Mouse (Mus musculus) c-Kit-positive CD71-positive TER-119-negative erythroid progenitor cells, embryonic 14.5 days (primary cell): ENCODE data around the gene Upk3a.
"Not testable (repeated sequence)": the region's sequence is repeated elsewhere in the genome, so short reads cannot be mapped to it uniquely, and the experiment has no call there.

Source experiments
- DNase-seq: peaks from one replicate; pipeline ENCODE4 v3.0.0-alpha.2; 2013; ENCODE audit warnings: low read depth

Gene Upk3a

DNA sequence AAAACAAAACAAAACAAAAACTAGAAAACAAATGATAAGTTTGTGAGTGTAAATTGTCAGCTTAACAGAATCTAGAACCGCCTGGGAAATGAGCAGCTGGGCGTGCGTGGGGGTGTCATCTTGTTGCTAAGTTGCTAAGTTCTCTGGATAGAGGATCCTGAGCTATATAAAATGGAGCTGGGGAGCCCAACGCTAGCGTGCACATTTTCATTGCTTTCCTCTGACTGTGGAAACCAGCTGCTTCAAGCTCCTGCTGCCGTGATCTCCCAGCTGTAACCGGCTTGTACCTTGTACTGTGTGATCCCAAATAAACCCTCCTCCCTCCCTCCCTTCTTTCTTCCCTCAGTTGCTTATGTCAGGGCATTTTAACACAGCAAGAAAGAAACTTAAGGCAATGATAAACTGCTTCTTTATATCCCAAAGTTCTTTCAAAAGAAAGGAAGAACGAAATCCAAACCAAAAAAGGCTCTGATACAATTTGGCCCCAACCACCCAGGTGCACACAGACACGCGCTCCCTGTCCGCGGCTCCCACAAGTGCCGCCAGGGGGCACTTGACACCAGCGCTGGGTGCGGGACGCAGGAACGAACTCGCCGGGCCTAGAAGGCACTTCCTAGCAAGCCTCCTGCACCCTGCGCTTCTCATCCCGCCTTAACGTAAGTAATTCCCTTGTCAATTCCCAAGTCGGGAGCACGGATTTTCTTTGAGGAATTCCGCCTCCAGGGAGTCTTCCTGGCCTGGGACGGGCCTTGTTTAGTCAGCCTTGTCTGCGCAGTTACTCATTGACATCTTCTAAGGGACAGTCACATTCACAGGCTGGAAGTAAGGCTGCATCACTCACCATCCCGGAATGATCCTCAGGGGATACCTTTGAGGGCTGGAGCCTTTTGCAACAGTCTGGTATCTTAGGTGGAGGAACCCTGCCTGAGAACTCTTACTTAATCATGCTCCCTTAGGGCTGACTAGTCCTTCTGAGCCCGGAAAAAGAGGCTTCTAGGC, 15.7 kb upstream of the Upk3a start:
- DNase-seq, result peak; percentile 39

DNA sequence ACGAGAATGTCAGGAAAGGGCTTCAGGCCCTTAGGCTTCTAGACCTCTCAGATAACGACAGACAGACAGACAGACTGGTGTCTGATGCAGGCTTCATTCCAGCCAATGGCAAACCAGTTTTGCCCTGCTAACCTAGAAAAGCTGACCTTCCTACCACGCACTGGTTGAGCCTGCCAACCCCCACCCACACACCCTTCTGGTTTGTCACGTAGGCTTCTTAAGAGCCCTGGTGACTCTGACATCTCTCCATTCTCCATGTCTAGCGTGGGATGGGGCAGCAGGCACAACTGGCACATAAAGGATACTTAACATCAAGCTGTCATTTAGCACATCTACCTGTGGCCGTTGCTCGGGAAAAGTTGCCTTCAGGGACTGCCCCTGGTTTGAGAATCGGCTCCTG, 7.3 kb upstream of the Upk3a start:
- DNase-seq, result no peak

DNA sequence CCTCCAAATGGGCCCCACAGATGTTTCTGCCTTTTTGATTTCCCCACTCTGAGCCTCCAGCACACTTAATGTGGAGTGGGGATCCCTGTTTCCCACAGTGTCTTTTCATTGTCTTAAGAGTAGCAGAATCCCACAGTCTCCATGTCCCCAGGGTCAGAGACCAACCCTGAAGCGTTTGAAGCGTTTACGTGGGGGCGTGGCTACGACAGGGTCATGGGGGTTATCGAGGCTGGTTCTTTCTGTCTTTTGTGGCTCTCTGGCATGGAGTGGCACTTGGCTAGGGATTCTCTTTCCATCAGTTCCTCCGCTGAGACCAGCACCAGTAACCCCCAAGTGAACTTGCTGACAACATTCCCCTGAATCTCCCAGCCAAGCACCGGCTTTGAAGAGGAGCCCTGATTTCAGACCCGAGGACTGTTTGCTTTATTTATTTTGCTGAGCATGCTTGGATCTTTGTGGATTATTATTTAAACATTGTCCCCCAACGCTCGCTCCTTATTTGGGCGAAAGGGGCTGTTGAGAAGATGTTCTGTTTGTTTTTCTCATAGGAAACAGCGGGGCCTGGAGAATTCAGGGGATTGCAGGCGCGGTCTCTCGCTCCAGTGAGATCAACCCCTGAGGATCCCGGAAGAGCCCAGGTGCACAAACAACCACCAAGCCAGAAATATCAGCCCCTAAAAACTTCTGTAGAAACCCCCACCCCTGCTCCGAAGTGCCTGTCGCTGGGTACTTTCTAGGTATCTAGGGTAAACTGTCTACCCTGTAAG, 4.9 kb upstream of the Upk3a start:
- DNase-seq, result no peak

DNA sequence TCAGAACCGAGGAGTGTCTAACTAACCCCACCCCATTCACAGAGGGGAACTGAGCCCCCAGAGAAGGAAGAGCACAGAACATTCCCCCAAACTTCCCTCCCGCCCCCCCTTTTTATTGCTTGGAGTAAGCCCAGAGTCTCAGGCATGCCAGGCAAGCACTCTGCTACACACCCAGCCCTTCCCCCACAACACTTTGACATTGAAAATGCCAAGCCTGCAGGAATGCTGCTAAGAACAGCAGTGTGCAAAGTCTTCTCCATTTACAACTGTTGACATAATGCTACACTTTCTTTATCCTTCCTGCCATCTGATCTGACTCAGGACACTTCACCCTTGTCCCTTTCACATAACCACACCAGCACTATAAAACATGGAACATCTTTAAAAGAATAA, 4.3 kb upstream of the Upk3a start:
- no peak for DNase-seq

DNA sequence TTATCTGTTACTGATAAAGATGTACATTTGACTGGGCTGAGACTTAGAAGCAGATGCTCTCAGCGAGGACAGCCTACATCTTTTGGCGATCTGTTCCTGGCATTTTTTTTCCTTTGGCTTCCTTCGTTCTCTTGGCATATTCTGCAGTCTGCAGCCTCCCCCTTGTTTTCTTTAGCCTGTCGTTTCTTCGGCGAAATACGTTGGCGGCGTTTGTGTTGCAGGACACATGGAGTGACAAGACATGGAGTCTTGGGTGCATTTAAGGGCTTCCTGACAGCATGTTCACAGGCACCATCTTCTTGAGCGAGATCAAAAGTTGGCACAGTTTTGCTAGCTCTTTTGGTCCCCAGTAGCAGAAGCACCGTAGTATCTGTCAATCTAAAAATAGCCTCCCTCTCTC, 1.2 kb upstream of the Upk3a start:
- DNase-seq, result no peak

DNA sequence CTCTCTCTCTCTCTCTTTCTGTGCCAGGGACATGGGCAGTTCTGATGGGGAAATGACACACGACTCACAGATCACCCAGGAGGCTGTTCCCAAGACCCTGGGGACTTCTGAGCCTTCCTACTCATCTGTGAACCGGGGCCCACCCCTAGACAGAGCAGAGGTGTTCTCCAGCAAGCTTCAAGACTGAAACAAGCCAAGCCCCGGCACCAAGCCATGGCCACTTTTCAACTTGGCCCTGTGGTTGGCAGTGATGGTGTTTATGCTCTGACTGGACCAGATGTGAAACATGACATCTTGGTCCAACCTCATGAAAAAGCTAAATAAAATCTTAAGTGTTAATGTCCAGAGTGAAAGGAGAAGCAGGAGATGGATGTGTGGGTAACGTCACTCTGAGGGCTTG, 5.3 kb downstream of the Upk3a start:
- DNase-seq, result no peak

DNA sequence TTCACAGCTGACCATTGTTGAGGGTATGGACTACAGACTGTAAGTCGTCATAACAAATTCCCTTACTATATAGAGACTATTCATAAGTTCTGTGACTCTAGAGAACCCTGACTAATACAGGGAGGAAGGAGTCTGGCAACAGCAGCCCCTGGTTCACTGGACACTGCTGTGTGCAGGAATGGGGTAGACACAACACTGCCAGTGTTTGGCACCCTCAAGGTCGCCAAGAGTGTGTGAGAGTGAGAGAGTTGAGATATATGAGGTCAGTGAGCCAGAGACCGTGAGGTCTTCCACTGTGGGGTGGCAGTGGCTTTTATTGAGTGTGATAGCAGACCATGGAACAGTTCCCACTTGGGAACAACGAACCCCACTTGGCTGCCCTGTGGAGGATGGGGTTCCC, 9.3 kb downstream of the Upk3a start:
- DNase-seq, result no peak

DNA sequence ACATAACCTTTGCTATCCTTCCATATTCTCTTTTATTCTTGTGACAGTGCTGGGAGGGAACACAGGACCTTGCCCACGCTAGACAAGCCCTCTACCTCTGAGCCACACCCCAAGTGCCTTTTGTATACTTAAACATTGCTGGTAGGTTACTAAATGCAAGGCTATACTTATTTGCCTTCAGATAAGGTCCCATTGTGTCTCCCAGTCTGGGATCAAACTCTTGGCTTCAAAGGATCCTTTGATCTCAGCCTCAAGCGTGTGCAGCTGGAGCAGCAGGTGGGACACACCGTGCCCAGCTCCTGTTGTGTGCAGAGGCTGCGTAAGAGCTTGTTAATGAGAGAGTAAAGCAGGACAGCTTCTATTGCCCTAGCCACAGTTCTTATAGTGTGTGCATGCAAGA, 10.8 kb downstream of the Upk3a start:
- DNase-seq, result no peak

DNA sequence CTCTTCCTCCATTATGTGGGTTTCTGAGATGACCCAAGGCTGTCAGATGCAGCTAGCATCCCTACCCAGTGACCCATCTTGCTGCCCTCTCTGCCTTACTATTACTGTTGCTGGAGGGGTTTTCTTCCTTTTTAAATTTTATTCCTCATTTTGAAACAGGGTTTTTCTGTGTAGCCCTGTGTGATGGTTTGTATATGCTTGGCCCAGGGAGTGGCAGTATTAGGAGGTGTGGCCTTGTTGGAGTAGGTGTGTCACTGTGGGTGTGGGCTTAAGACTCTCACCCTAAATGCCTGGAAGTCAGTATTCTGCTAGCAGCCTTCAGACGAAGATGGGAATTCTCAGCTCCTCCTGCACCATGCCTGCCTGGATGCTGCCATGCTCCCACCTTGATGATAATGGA, 11.7 kb downstream of the Upk3a start, which contains the start of gene Fam118a:
TSS of gene Fam118a (plus strand) at position 301 of the 400 bp plus-strand sequence.
- not testable (repeated sequence) for DNase-seq

DNA sequence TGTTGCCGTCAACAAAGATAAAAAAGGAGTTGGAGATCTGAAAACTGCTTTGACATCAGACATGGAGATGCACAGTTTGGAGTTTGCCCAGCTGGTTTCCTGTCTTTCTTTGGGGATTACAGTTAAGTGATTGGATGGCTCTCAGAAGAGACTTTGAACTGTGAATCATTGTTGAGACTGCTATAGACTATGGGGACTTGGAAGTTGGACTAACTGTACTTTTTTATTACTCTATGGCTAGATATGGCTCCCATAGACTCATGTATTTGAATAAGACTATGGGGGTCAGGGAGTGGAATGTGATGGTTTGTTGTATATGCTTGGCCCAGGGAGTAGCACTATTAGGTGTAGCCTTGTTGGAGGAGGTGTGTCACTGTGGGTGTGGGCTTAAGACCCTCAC, 13.7 kb downstream of the Upk3a start:
- not testable (repeated sequence) for DNase-seq

DNA sequence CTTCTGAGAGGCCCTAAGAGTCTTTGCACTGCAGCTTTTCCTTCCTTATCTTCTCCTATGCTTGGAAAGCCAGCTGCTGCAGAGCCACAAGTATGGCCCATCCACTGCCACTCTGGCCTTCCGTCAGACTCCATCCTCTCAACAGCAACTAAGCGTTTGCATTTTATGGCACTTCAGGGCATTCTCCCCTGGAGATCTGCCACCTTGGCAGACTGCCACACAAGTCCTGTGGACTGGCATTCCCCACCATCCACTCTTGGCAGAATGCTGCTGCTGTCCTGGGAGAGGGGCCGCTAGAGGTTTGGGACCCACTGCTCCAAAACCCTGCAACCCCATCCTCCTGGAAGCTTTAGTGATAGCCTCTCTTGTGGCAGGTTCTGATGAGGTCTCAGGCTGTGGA, 14.9 kb downstream of the Upk3a start:
- no peak for DNase-seq

DNA sequence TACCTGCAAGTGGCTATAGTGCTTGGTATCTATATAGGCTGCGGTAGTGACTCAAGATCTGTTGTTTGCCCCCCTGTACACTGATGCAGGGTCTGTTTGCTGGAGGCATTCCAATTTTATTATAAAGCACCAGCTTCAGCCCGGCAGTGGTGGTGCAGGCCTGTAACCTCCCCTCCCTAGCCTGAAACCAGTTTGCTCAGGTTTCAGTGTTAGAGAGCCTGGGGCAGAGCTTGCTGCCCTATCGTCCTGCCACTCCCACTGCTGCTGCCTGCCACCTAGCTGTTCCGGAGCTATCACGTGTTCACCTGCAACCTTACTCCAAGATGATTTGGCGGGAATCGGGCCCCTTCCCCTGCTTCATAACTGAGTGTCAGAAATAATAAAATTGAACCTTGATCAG, 17.0 kb downstream of the Upk3a start:
- not testable (repeated sequence) for DNase-seq

DNA sequence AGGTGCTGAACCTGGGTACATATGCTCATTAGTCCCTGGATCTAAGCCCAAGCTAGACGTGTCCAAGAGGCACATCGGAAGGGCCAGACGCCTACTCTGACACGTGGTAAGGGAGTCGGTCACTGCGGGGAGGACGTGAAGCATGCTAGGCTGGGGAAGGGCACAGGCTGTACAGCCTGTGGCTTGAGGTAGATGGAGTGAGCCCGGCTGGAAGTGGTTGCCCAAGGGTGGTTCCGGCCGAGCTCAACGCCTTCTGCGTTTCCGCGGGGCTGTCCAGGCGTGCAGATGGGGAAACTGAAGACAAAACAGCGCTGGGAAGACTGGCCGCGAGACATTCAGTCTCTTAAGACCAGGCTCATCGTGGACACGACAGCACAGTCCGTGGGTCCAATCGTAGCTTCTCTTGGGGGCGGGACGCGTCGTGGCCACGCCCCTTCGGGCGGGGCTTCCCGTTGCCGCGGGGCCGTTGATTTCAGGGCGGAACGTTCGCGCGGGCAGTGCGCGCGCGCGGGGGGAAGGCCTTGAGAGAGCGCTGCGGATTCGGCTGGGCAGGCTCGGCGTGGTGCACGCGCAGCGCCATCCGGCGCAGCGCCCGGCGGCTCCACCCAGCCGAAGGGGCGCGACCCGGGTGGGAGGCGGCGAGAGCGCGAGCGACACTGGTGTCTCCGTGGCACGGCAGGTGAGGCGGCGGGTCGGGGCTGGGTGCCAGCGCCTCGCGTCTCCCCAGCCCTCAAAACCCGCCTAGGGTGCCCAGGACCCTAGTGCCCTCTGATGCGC, 19.8 kb downstream of the Upk3a start:
- DNase-seq, result peak; percentile 91

DNA sequence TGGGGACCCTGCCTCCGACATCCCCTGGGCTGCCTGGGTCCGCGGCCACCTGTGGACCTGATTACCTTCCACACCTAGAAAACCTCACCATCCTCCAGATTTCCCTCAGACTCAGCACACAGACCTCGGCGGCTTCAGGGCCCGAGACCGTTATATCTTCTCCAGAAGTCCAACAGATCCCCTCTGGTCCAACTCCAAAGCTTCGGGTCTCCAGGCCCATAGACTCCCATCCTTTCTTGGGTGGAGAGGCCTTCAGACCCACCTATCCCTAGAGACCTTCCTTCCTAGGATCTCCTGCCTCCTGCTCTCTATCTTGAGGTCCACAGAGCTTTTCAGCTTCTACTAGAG, 20.4 kb downstream of the Upk3a start:
- no peak for DNase-seq

DNA sequence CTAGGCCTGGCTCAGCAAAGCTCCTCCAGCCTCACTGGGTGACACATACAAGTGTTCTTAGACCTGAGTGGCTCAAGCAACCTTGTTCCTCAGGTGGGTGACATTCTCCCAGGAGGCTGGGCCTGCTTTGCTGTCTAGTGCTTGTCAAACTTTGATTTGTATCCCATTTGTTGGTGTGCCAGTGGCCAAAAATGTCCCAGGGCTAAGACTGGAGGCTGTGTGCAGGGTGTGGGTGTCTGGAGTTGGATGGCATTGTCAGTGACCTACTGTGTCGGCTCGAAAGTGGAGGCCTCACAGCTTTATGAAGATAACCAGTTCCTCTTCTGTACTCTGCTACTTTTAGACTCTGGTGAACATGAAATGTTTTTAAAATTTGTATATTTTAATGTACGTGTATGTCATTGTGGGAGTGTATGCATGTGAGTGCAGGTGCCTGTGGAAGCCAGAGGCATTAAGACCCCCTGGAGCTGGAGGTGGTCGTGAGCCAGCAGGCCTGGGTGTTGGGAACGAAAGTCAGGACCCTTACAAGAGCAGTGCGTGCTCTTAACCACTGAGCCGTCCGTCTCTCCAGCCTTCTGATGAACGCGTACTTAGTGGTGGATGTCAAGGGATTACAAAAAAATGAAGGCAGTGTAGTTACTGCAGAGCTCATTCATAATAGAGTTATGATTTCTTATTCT, 24.7 kb downstream of the Upk3a start:
- DNase-seq, result no peak

DNA sequence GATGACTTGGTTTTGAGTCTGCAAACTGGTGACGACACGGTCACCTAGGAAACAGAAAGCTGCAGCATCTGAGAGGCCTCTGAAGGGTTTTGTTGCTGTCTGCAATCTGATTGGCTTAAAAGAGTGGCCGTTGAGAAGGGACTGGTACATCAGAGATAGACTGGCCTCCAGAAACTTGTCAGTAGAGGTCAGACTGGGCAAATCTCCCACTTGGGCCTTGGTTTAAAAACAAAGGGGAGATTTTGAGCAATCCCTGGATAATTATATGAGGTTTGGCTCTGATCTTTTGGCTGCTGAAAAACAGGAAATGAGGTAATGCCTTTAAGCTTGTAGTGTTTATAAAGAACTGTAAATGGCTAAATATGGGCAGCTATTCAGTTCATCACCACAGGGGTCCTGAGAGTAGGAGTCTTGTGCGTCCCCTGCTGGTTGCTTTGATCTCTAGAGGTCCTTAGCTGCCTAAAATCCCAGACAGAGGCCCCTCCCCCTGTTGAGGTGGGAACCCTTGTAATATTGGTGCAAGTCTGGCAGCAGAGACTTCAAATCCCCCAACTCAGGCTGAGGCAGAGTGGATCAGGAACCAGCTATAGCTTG, 25.5 kb downstream of the Upk3a start:
- peak; percentile 36 for DNase-seq

DNA sequence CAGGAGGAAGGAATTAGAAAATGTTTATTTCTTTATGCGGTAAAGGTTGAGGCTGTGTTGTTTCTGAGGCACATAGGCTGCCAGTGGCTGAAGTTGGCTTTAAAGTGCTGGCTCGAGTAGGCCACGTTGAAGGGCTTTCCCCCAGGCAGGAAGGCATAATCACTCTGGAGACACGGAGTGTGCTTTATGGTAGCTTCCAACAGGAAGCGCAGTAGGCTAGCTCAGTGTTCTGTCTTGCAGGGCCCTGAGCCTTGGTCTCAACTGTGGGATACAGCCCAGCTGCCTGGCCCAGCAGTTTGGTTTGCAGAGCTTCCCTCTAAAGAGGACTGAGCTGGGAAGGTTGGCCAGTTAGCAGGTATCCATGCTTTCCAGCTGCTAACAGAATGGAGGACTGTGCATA, 26.2 kb downstream of the Upk3a start:
- no peak for DNase-seq

DNA sequence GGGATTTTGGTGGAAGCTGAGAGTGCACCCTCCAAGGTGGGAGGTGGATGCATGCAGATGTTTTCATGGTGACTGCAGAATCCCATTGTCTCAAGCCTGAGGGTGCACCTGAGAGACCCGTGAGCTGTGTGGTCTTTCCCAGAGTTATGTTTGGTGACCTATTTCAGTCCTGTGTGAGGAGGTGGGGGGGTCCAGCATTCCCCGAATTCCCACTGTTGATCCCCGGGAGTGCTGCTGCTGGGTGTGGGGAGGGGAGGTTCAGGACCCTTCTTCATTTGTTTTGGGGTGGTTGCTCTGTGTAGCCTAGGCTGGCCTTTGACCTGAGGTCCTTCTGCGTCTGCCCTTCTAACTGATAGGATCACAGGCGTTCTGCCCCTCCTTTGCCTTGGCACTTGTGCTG, 26.8 kb downstream of the Upk3a start:
- no peak for DNase-seq

DNA sequence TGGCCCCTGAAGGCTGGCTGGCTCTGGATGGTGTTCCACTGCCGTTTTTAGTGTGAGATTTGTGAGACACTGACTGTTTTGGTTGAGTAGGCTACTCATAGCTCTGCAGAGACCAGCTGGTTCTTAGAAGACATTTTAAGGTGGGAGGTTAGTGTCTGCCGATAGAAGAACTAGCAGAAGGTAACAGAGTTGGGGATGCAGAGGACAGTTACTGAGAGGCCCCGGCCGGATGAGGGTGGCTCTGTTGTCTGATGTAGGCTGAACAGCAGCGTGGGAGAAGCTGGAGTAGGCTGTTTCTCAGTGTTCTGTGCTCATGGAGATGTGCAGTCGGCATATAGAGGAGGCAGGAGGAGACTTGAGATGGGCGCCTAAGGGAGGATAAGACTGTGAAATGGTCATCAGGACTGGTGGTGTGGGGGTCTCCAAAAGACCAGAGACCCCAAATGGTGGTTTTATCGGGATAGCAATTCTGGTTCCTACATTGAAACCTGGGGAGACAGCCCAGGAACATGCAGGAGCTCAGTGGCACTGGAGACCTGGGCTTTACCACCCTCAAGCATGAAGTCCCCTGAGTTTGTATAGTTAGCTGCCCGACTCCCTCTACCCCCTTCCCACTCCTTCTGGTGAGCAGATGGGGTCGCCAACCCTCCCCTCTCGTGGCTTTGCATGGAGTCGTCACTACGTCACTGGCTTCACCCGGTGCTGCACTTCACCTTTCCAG, 29.4 kb downstream of the Upk3a start:
- DNase-seq, result no peak

DNA sequence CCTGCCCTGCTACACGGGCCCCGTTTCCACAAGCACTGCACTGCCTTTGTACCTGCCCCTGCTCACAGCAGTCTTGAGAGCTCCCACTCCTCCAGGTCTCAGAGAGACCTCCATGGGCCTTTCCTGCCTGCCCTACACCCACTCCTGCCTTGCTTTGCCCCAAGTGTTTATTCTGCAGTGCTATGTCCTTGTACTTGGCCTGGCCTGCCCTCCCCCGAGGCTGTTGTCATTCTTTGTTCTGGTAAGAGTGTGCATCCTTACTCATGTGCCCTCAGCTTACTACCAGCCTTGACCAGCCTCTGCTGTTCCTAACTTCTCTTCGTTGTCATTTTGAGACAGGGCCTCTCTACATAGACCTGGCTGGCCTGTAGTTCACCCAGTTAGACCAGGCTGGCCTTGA, 30.9 kb downstream of the Upk3a start:
- DNase-seq, result no peak

DNA sequence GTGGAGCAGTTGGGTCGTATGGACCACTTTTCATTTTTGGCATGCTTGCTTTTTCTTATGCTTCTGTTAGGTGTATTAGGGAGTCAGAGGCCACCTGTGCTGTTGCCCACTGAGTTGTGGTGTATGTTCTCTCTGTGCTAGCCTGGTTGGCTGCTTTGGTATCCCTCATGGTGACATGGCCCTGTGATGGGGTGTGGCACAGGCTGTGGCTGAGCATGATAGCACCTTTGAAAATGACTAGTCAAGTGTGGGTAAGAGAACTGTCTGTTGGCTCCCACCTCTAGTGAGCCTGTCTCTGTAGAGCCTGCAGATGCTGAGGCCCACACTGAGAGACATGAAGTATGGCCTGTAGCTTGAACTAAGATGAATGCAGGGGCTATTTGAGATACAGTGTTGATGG, 32.8 kb downstream of the Upk3a start:
- peak; percentile 30 for DNase-seq
